Mouse (Mus musculus): ENCODE results near the gene Fgd2. TPM values are rescaled to one million over a fixed set of nuclear protein-coding genes. Genes with fewer than 3 reads are reported as not detected.
A peak's percentile ranks its signal among the peaks of the same experiment; 100 is the strongest.

Fgd2 gene
- polyA plus RNA-seq, 1 experiment from 2014 or later: 5.9 TPM

- Histone ChIP-seq H3K27me3 (ENCODE audit: insufficient read depth, poor library complexity, severe bottlenecking) (peaks cover 43% of the 10 kb centered on the region), H3K36me3 (no peaks in the 10 kb centered on the region), H3K4me3 (0 out of 2 replicates have a peak overlapping the region, but pooled peaks have one; percentile 48), H3K27ac (peak overlapping the region; percentile 90), H3K4me1 (replicated peaks) (peaks cover 53% of the 10 kb centered on the region), H3K9me3 (no peaks in the 10 kb centered on the region; the same call in 1 of the 2 replicates)
- peak; percentile 86 for DNase-seq (ENCODE audit: low spot score)
- WGBS: 22% methylated on average over 6 of the region's 6 CpGs
Measured at GRCm38 (mm10) chr17:29396821-29397242, 36.1 kb downstream of the Fgd2 start.

- H3K36me3 ChIP-seq: no peaks in the 10 kb centered on the region
- peak overlapping the region; percentile 48 for H3K4me3 ChIP-seq
- DNase-seq (ENCODE audit: low spot score): peak; percentile 92
- 2% methylated on average over 27 of the region's 27 CpGs for WGBS
- peaks cover 48% of the 10 kb centered on the region for H3K27me3 ChIP-seq (ENCODE audit: insufficient read depth, poor library complexity, severe bottlenecking)
- no peaks in the 10 kb centered on the region; the same call in 1 of the 2 replicates for H3K9me3 ChIP-seq
- peak overlapping the region; percentile 90 for H3K27ac ChIP-seq
- peaks cover 58% of the 10 kb centered on the region for H3K4me1 ChIP-seq (replicated peaks)
Measured at GRCm38 (mm10) chr17:29397480-29398433, 37.0 kb downstream of the Fgd2 start.

GRCm38 (mm10) chr17:29398434-29399026 is 37.8 kb downstream of the Fgd2 start:
- 6% methylated on average over 17 of the region's 17 CpGs for WGBS
- Histone ChIP-seq H3K36me3 (no peaks in the 10 kb centered on the region), H3K27ac (peak overlapping the region; percentile 90), H3K4me1 (replicated peaks) (peaks cover 55% of the 10 kb centered on the region), H3K4me3 (peak overlapping the region; percentile 48), H3K27me3 (ENCODE audit: insufficient read depth, poor library complexity, severe bottlenecking) (peaks cover 48% of the 10 kb centered on the region), H3K9me3 (no peaks in the 10 kb centered on the region)
- no peak for DNase-seq (ENCODE audit: low spot score)

- H3K27me3 ChIP-seq (ENCODE audit: insufficient read depth, poor library complexity, severe bottlenecking): peaks cover 54% of the 10 kb centered on the region
- H3K4me3 ChIP-seq: peak overlapping the region; percentile 48; the same call in 1 of the 2 replicates
- WGBS: 23% methylated on average over 14 of the region's 14 CpGs
- H3K27ac ChIP-seq: peak overlapping the region; percentile 90
- no peaks in the 10 kb centered on the region for H3K36me3 ChIP-seq
- peak; percentile 34 for DNase-seq (ENCODE audit: low spot score)
- H3K4me1 ChIP-seq (replicated peaks): peaks cover 54% of the 10 kb centered on the region
- no peaks in the 10 kb centered on the region for H3K9me3 ChIP-seq
Measured at GRCm38 (mm10) chr17:29399241-29399910, 38.7 kb downstream of the Fgd2 start.

- Histone ChIP-seq H3K36me3 (no peaks in the 10 kb centered on the region), H3K4me1 (replicated peaks) (peaks cover 54% of the 10 kb centered on the region), H3K9me3 (no peaks in the 10 kb centered on the region), H3K4me3 (no peak overlapping the region), H3K27me3 (ENCODE audit: insufficient read depth, poor library complexity, severe bottlenecking) (peaks cover 59% of the 10 kb centered on the region), H3K27ac (no peak overlapping the region)
- 58% methylated on average over 5 of the region's 5 CpGs for WGBS
- no peak for DNase-seq (ENCODE audit: low spot score)
Measured at GRCm38 (mm10) chr17:29400044-29400443, 39.3 kb downstream of the Fgd2 start.

GRCm38 (mm10) chr17:29401741-29402268 is 41.1 kb downstream of the Fgd2 start:
- no peak for DNase-seq (ENCODE audit: low spot score)
- Histone ChIP-seq H3K4me3 (no peak overlapping the region), H3K27me3 (ENCODE audit: insufficient read depth, poor library complexity, severe bottlenecking) (peaks cover 48% of the 10 kb centered on the region), H3K9me3 (no peaks in the 10 kb centered on the region), H3K36me3 (no peaks in the 10 kb centered on the region), H3K4me1 (replicated peaks) (peaks cover 59% of the 10 kb centered on the region), H3K27ac (no peak overlapping the region)
- WGBS: 55% methylated on average over 15 of the region's 15 CpGs

- H3K27ac ChIP-seq: no peak overlapping the region
- no peaks in the 10 kb centered on the region for H3K9me3 ChIP-seq
- H3K4me1 ChIP-seq (replicated peaks): peaks cover 46% of the 10 kb centered on the region
- no peak for DNase-seq (ENCODE audit: low spot score)
- WGBS: 86% methylated on average over 1 of the region's 1 CpGs
- H3K27me3 ChIP-seq (ENCODE audit: insufficient read depth, poor library complexity, severe bottlenecking): peaks cover 52% of the 10 kb centered on the region
- H3K4me3 ChIP-seq: no peak overlapping the region
- no peaks in the 10 kb centered on the region for H3K36me3 ChIP-seq
Measured at GRCm38 (mm10) chr17:29403179-29403578, 42.5 kb downstream of the Fgd2 start.

GRCm38 (mm10) chr17:29405501-29405900 is 44.8 kb downstream of the Fgd2 start:
- no peak overlapping the region for H3K4me3 ChIP-seq
- no peaks in the 10 kb centered on the region for H3K36me3 ChIP-seq
- no peaks in the 10 kb centered on the region for H3K9me3 ChIP-seq
- DNase-seq (ENCODE audit: low spot score): no peak
- H3K27me3 ChIP-seq (ENCODE audit: insufficient read depth, poor library complexity, severe bottlenecking): peaks cover 36% of the 10 kb centered on the region
- 45% methylated on average over 13 of the region's 13 CpGs for WGBS
- H3K27ac ChIP-seq: no peak overlapping the region
- H3K4me1 ChIP-seq (replicated peaks): peaks cover 23% of the 10 kb centered on the region

- peak overlapping the region; percentile 29; the same call in 1 of the 2 replicates for H3K27ac ChIP-seq
Measured at GRCm38 (mm10) chr17:29406077-29406476, 45.4 kb downstream of the Fgd2 start.

GRCm38 (mm10) chr17:29407405-29407804 is 46.7 kb downstream of the Fgd2 start:
- H3K4me1 ChIP-seq (replicated peaks): peaks cover 11% of the 10 kb centered on the region
- no peaks in the 10 kb centered on the region for H3K9me3 ChIP-seq
- no peak overlapping the region for H3K4me3 ChIP-seq
- peaks cover 22% of the 10 kb centered on the region for H3K27me3 ChIP-seq (ENCODE audit: insufficient read depth, poor library complexity, severe bottlenecking)
- no peak for DNase-seq (ENCODE audit: low spot score)
- 89% methylated on average over 5 of the region's 5 CpGs for WGBS
- H3K36me3 ChIP-seq: no peaks in the 10 kb centered on the region
- no peak overlapping the region; the same call in 1 of the 2 replicates for H3K27ac ChIP-seq

More at GRCm38 (mm10) chr17:29406077-29406476, 45.4 kb downstream of the Fgd2 start:
- Histone ChIP-seq H3K4me1 (replicated peaks) (peaks cover 19% of the 10 kb centered on the region), H3K27me3 (ENCODE audit: insufficient read depth, poor library complexity, severe bottlenecking) (peaks cover 30% of the 10 kb centered on the region), H3K36me3 (no peaks in the 10 kb centered on the region), H3K9me3 (no peaks in the 10 kb centered on the region), H3K4me3 (no peak overlapping the region)
- no peak for DNase-seq (ENCODE audit: low spot score)
- WGBS: 48% methylated on average over 6 of the region's 6 CpGs

GRCm38 (mm10) chr17:29408364-29408763 is 47.6 kb downstream of the Fgd2 start:
- Histone ChIP-seq H3K27ac (no peak overlapping the region), H3K27me3 (ENCODE audit: insufficient read depth, poor library complexity, severe bottlenecking) (peaks cover 22% of the 10 kb centered on the region), H3K4me3 (no peak overlapping the region), H3K9me3 (no peaks in the 10 kb centered on the region), H3K4me1 (replicated peaks) (peaks cover 14% of the 10 kb centered on the region), H3K36me3 (no peaks in the 10 kb centered on the region)
- no peak for DNase-seq (ENCODE audit: low spot score)
- WGBS: 95% methylated on average over 13 of the region's 13 CpGs

GRCm38 (mm10) chr17:29409800-29410343 is 49.2 kb downstream of the Fgd2 start:
- no peak overlapping the region for H3K27ac ChIP-seq

More at GRCm38 (mm10) chr17:29409800-29410343, 49.2 kb downstream of the Fgd2 start:
- H3K4me1 ChIP-seq (replicated peaks): peaks cover 19% of the 10 kb centered on the region
- H3K9me3 ChIP-seq: no peaks in the 10 kb centered on the region
- H3K27me3 ChIP-seq (ENCODE audit: insufficient read depth, poor library complexity, severe bottlenecking): peaks cover 12% of the 10 kb centered on the region
- no peak overlapping the region for H3K4me3 ChIP-seq
- no peak for DNase-seq (ENCODE audit: low spot score)
- H3K36me3 ChIP-seq: no peaks in the 10 kb centered on the region
- 80% methylated on average over 5 of the region's 5 CpGs for WGBS

Data from hindbrain, embryonic 10.5 days (tissue).